Mouse (Mus musculus): Measurements from ENCODE around the gene Bora. TPM values are rescaled to one million over a fixed set of nuclear protein-coding genes. Genes with fewer than 3 reads are reported as not detected.

Bora gene
- polyA plus RNA-seq (2017; shearing (Covaris generic)), result 26.2 TPM

GRCm38 (mm10) chr14:99046031-99046781 is at the start of gene Bora, which contains the start of gene Mzt1:
Gene Bora, plus strand, starts transcription at chr14:99046222.
Gene Mzt1, minus strand, starts transcription at chr14:99046134.

GRCm38 (mm10) chr14:99099267-99099966 is 53.4 kb downstream of the Bora start, which contains the start of the genes Pibf1 and Dis3:
Gene Pibf1, plus strand, starts transcription at chr14:99099424.
Gene Dis3, minus strand, starts transcription at chr14:99099770.

Other genes with a start within 250 kb of the Bora start
- gene Rpl36a-ps1, start 51.9 kb upstream of the Bora start, polyA plus RNA-seq (2017; shearing (Covaris generic)), result 8.8 TPM
- gene Mzt1, start 88 bp upstream of the Bora start, polyA plus RNA-seq (2017; shearing (Covaris generic)), result 50.6 TPM
- 28.4 TPM for gene Pibf1, start 53.2 kb downstream of the Bora start, polyA plus RNA-seq (2017; shearing (Covaris generic))
- 9.4 TPM for gene Dis3, start 53.5 kb downstream of the Bora start, polyA plus RNA-seq (2017; shearing (Covaris generic))